Mouse (Mus musculus) layer of hippocampus, adult 9-11 months (tissue): ENCODE results near the gene Btnl9.
"Not testable (repeated sequence)": the region's sequence is repeated elsewhere in the genome, so short reads cannot be mapped to it uniquely, and the experiment has no call there.

Experiments
- DNase-seq: peaks from one replicate; pipeline ENCODE4 v3.0.0; 2022

Gene Btnl9

GRCm38 (mm10) chr11:49176047-49176779, 10.7 kb downstream of the Btnl9 start:
- not testable (repeated sequence) for DNase-seq

GRCm38 (mm10) chr11:49175345-49175744, 11.6 kb downstream of the Btnl9 start:
- DNase-seq: no peak

GRCm38 (mm10) chr11:49170576-49170975, 16.4 kb downstream of the Btnl9 start:
- no peak for DNase-seq

- no peak for DNase-seq
These were observed 17.9 kb downstream of the Btnl9 start for GRCm38 (mm10) chr11:49168839-49169611.

- no peak for DNase-seq
These were observed 29.8 kb downstream of the Btnl9 start for GRCm38 (mm10) chr11:49156821-49157814.

- DNase-seq: no peak
These were observed 32.9 kb downstream of the Btnl9 start, which contains the start of gene Olfr1394 for GRCm38 (mm10) chr11:49154077-49154476. Gene Olfr1394, plus strand, starts transcription at chr11:49154377.

- no peak for DNase-seq
These were observed 45.0 kb downstream of the Btnl9 start, which contains the start of gene Olfr1395 for GRCm38 (mm10) chr11:49141974-49142373. Gene Olfr1395, plus strand, starts transcription at chr11:49142274.

GRCm38 (mm10) chr11:49124169-49124568, 62.8 kb downstream of the Btnl9 start:
- no peak for DNase-seq

GRCm38 (mm10) chr11:49119635-49120034, 67.3 kb downstream of the Btnl9 start:
- DNase-seq: no peak
